Mouse (Mus musculus) testis, adult 2 months (tissue): ENCODE results near the gene Edf1. TPM values are rescaled to one million over a fixed set of nuclear protein-coding genes. Genes with fewer than 3 reads are reported as not detected.
"Not testable (repeated sequence)": the region's sequence is repeated elsewhere in the genome, so short reads cannot be mapped to it uniquely, and the experiment has no call there.

Experiments used
- H3K27ac ChIP-seq: fragments of 200-500 bp; 2 replicates; pipeline ENCODE4 v1.5.1; 2012; ENCODE audit warnings: low read depth, low read length; ENCODE audit not compliant: control insufficient read depth, insufficient read depth
- H3K27me3 ChIP-seq: fragments of 200-500 bp; 2 replicates; pipeline ENCODE4 v1.6.1; 2012; ENCODE audit warnings: mild to moderate bottlenecking, low read length, moderate library complexity; ENCODE audit not compliant: control insufficient read depth, insufficient read depth
- H3K36me3 ChIP-seq: fragments of 200-500 bp; 2 replicates; pipeline ENCODE4 v1.6.1; 2012; ENCODE audit warnings: mild to moderate bottlenecking, low read length; ENCODE audit not compliant: control insufficient read depth, insufficient read depth
- H3K4me1 ChIP-seq: fragments of 200-500 bp; 2 replicates; pipeline ENCODE4 v1.6.1; 2012; ENCODE audit warnings: low read length; ENCODE audit not compliant: control insufficient read depth, insufficient read depth
- H3K4me3 ChIP-seq: fragments of 200-500 bp; 2 replicates; pipeline ENCODE4 v1.5.1; 2012; ENCODE audit warnings: low read depth, mild to moderate bottlenecking, low read length, moderate library complexity, mixed read lengths; ENCODE audit not compliant: control insufficient read depth
- CTCF ChIP-seq: fragments of 200-500 bp; IDR thresholded peaks from 2 replicates; pipeline ENCODE4 v1.5.1; 2012; ENCODE audit warnings: low read depth, mild to moderate bottlenecking, inconsistent platforms, low read length, moderate library complexity; ENCODE audit not compliant: control insufficient read depth, insufficient read depth, insufficient replicate concordance
- POLR2A ChIP-seq: fragments of 200-500 bp; IDR thresholded peaks from 2 replicates; pipeline ENCODE4 v1.6.1; 2012; ENCODE audit warnings: low read depth, mild to moderate bottlenecking, inconsistent platforms, low read length, moderate library complexity; ENCODE audit not compliant: control insufficient read depth
- polyA plus RNA-seq: library from polyadenylated mRNA; depleted of rRNA; stranded (reverse); fragments of >200 nt; gene quantifications from 2 replicates; pipeline ENCODE4 v1.2.3, GENCODE M21; 2012

Gene Edf1
- polyA plus RNA-seq, 1 experiment: 170 TPM

GRCm38 (mm10) chr2:25540541-25540948 lies 17.1 kb upstream of the Edf1 start:
- Histone ChIP-seq H3K27ac (no peak overlapping the region), H3K27me3 (no peaks in the 10 kb centered on the region), H3K4me1 (peaks cover 4% of the 10 kb centered on the region), H3K4me3 (no peak overlapping the region), H3K36me3 (peaks cover 1% of the 10 kb centered on the region; the same call in 1 of the 2 replicates)
- TF ChIP-seq POLR2A (no peak), CTCF (no peak)

GRCm38 (mm10) chr2:25541644-25542367 lies 15.8 kb upstream of the Edf1 start:
- Histone ChIP-seq H3K36me3 (peaks cover 1% of the 10 kb centered on the region; the same call in 1 of the 2 replicates), H3K27me3 (no peaks in the 10 kb centered on the region), H3K27ac (no peak overlapping the region), H3K4me3 (no peak overlapping the region), H3K4me1 (peaks cover 4% of the 10 kb centered on the region)
- TF ChIP-seq POLR2A: no peak
- no peak for TF ChIP-seq CTCF

- Histone ChIP-seq H3K4me3 (peak overlapping the region; percentile 98), H3K27me3 (no peaks in the 10 kb centered on the region), H3K36me3 (no peaks in the 10 kb centered on the region), H3K4me1 (peaks cover 11% of the 10 kb centered on the region), H3K27ac (peak overlapping the region; percentile 99)
- TF ChIP-seq POLR2A: peak; percentile 72
- TF ChIP-seq CTCF: no peak
Observed at GRCm38 (mm10) chr2:25545996-25546810, 11.4 kb upstream of the Edf1 start.

- TF ChIP-seq CTCF (no peak), POLR2A (no peak)
- Histone ChIP-seq H3K27me3 (no peaks in the 10 kb centered on the region), H3K27ac (peak within 1 kb of the TSS; percentile 99), H3K36me3 (no peaks in the 10 kb centered on the region), H3K4me1 (peaks cover 11% of the 10 kb centered on the region), H3K4me3 (peak within 1 kb of the TSS; percentile 98)
Observed at GRCm38 (mm10) chr2:25546811-25547491, 10.7 kb upstream of the Edf1 start, which contains the start of gene Traf2. Gene Traf2 (minus strand): TSS chr2:25546940.

- peaks cover 11% of the 10 kb centered on the region for H3K4me1 ChIP-seq
- no peak overlapping the region for H3K27ac ChIP-seq
- TF ChIP-seq POLR2A (no peak), CTCF (no peak)
- no peaks in the 10 kb centered on the region for H3K36me3 ChIP-seq
- H3K27me3 ChIP-seq: no peaks in the 10 kb centered on the region
- no peak overlapping the region for H3K4me3 ChIP-seq
Observed at GRCm38 (mm10) chr2:25549021-25549991, 8.3 kb upstream of the Edf1 start.

GRCm38 (mm10) chr2:25551186-25551585 lies 6.5 kb upstream of the Edf1 start:
- Histone ChIP-seq H3K36me3 (no peaks in the 10 kb centered on the region), H3K4me3 (no peak overlapping the region), H3K27me3 (no peaks in the 10 kb centered on the region), H3K27ac (no peak overlapping the region), H3K4me1 (peaks cover 7% of the 10 kb centered on the region)
- peak; percentile 54; the same call in 1 of the 2 replicates for TF ChIP-seq CTCF
- no peak for TF ChIP-seq POLR2A

GRCm38 (mm10) chr2:25553171-25553786 lies 4.4 kb upstream of the Edf1 start:
- not testable (repeated sequence) for H3K36me3 ChIP-seq, H3K27me3 ChIP-seq, H3K4me3 ChIP-seq, H3K4me1 ChIP-seq, H3K27ac ChIP-seq

GRCm38 (mm10) chr2:25555479-25555878 lies 2.2 kb upstream of the Edf1 start:
- H3K27me3 ChIP-seq, H3K4me3 ChIP-seq, H3K4me1 ChIP-seq, H3K36me3 ChIP-seq, H3K27ac ChIP-seq: not testable (repeated sequence)
